Mouse (Mus musculus): ENCODE data around the gene Speer4f1.

Speer4f1 gene

DNA sequence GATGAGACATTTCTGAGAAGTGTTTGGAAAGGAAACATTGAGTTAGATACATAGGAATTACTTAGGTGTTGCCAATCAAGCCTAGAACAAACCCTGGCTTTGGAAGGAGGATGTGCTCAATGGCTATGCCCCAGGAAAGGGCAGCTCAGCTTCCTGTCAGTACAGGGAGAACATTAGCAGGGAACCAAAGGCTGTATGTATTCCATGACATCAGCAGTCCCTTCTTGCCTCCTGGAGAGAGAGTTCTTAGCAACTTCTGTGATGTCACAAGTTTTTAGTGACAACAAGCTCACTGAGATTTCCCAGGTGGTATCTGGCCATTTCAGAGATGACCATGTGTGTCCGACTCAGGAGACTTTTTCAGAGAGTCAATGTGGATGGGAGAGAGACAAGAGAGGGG lies at the start of gene Speer4f1:
Gene Speer4f1 (plus strand): TSS at position 301 of the 400 bp plus-strand sequence.
- 92% methylated on average over 1 of the region's 1 CpGs for WGBS

DNA sequence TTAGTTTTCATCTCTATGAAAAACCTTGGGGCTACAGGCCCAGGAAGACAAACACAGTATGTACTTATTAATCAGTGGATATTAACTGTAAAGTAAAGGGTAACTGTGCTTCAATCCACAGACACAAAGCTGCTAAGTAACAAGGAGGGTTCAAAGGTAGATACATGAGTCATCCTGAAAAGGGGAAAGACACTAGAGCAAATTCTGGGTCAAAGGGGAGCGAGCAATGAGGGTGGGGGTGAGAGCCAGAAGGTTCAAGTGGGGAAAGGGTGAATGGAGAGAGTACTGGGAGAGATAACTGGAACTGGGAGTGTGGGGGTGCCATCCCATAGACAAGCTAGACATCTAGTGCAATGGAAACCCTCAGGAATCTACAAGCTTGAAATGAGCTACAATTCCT lies 49.0 kb upstream of the Speer4f1 start:
- WGBS: 80% methylated on average over 1 of the region's 1 CpGs

- 73% methylated on average over 3 of the region's 3 CpGs for WGBS
Measured at GRCm38 (mm10) chr5:17434721-17435120, 41.2 kb upstream of the Speer4f1 start.

GRCm38 (mm10) chr5:17436209-17436608 lies 39.7 kb upstream of the Speer4f1 start:
- 64% methylated on average over 2 of the region's 2 CpGs for WGBS

DNA sequence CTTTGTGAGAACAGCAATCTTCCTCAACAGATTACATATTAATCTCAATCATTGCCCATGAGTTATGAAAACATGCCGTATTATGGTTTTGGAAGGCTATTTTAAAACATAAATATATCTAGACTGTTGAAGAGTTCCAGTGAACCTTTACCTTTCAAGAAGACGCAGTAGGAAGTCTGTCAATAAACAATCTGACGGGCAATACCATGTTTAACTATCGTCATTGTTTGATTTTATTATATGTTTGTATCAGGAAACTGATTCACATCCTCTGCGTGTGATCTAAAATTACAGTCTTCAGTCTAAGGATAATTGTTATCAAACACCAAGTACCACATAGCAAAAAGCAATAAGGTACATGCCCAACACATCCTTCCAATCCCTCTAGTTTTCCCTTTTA lies 21.8 kb upstream of the Speer4f1 start:
- 80% methylated on average over 5 of the region's 5 CpGs for WGBS

DNA sequence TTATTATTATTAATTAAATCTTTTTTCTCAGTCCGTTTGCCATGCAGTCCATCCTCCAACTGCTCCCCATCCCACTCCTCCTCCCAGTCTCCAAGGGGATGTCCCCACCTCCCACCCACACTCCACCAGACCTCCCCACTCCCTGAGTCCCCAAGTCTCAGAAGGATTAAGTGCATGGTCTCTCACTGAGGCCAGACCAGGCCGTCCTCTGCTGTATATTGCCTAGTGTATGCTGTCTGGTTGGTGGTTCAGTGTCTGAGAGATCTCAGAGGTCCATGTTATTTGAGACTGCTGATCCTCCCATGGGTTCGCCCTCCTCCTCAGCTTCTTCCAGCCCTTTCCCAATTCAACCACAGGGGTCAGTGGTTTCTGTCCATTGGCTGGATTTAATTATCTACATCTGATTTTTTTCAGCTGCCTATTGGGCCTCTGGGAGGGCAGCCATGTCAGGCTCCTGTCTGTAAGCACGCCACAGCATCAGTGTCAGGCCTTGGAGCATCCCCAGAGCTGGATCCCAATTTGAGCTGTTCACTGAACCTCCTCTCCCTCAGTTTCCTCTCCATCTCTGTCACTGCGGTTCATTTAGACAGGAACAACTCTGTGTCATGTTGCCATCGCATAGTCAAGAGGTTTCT lies 20.8 kb upstream of the Speer4f1 start:
- 82% methylated on average over 6 of the region's 6 CpGs for WGBS

- WGBS: 72% methylated on average over 3 of the region's 3 CpGs
Measured at GRCm38 (mm10) chr5:17456671-17457070, 19.2 kb upstream of the Speer4f1 start.

GRCm38 (mm10) chr5:17468120-17468519 lies 7.8 kb upstream of the Speer4f1 start:
- WGBS: 69% methylated on average over 4 of the region's 4 CpGs

- 79% methylated on average over 1 of the region's 1 CpGs for WGBS
Measured at GRCm38 (mm10) chr5:17476476-17476875, 578 bp downstream of the Speer4f1 start.

- 80% methylated on average over 1 of the region's 1 CpGs for WGBS
Measured at GRCm38 (mm10) chr5:17489894-17490293, 14.0 kb downstream of the Speer4f1 start.

GRCm38 (mm10) chr5:17495616-17496015 lies 19.7 kb downstream of the Speer4f1 start:
- WGBS: 83% methylated on average over 2 of the region's 2 CpGs

GRCm38 (mm10) chr5:17496650-17497049 lies 20.8 kb downstream of the Speer4f1 start:
- 76% methylated on average over 5 of the region's 5 CpGs for WGBS

DNA sequence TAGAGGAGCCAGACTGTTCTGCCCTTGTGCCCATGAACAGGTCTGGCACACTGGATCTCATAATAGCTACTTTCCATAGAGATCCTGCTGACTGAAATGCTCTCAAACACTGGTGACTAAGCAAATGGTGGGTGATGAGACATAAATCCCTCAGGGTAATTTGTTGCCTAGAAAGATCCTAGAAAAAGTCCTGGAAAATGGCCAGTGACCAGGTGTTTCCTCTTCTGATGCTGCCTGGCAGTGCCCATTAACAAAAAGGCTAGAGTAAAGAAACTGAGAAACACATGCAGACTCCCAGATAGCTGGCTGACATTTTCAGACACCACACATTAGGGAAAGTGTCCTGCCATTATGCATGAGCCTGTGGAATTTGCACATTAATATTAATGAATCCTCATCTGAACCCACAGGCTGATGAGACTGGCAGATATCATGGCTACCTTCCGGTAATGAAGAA lies 24.0 kb downstream of the Speer4f1 start:
- 73% methylated on average over 1 of the region's 1 CpGs for WGBS

DNA sequence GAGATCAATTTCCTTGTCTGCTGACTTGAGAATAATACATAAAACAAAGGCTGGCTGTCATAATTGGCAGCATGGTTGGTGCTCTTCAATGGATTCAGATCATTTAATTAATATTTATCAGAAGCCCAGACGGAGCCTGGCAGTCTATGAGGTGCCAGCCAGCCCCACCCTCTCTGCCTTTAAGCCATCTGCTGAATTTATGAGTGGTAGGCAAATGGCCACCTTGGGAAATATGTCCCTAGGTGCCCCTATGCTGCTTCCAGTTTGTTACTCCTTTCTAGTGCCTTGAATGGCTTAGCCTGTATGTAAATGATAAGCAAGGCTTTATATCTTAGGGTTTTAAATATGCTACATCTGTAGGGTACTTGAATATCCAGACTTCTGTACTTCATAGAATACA lies 25.0 kb downstream of the Speer4f1 start:
- WGBS: 62% methylated on average over 1 of the region's 1 CpGs

GRCm38 (mm10) chr5:17508038-17508437 lies 32.1 kb downstream of the Speer4f1 start:
- 75% methylated on average over 3 of the region's 3 CpGs for WGBS
